Mouse (Mus musculus) G1E (cell line): Measurements from ENCODE around the gene Zfp638. TPM values are rescaled to one million over a fixed set of nuclear protein-coding genes. Genes with fewer than 3 reads are reported as not detected.

ENCODE experiments used
- ATAC-seq: 2 replicates; pipeline ENCODE4 v1.8.0; 2016; ENCODE audit warnings: mild to moderate bottlenecking; ENCODE audit not compliant: insufficient number of reproducible peaks, poor library complexity, low FRiP score, severe bottlenecking; ENCODE audit errors: extremely low read depth
- DNase-seq: peaks from one replicate; pipeline ENCODE4 v3.0.0; 2012; ENCODE audit warnings: low spot score
- H3K27me3 ChIP-seq: 2 replicates; pipeline ENCODE4 v1.6.1; 2012; ENCODE audit warnings: mild to moderate bottlenecking, low read length, inconsistent platforms; ENCODE audit not compliant: insufficient read depth
- H3K36me3 ChIP-seq: replicated peaks from 2 replicates; pipeline ENCODE3; 2012; ENCODE audit warnings: mild to moderate bottlenecking, inconsistent platforms
- H3K4me1 ChIP-seq: 2 replicates; pipeline ENCODE4 v1.6.1; 2012; ENCODE audit warnings: low read depth, low read length, inconsistent platforms, mixed read lengths; ENCODE audit not compliant: insufficient read depth
- H3K4me3 ChIP-seq: 2 replicates; pipeline ENCODE4 v1.5.1; 2012; ENCODE audit warnings: low read depth, mild to moderate bottlenecking, inconsistent platforms, low read length, moderate library complexity, mixed read lengths
- H3K9me3 ChIP-seq: replicated peaks from 2 replicates; pipeline ENCODE4 v1.6.1; 2012; ENCODE audit warnings: inconsistent platforms
- CTCF ChIP-seq: IDR thresholded peaks from 2 replicates; pipeline ENCODE4 v1.5.1; 2012; ENCODE audit warnings: low read depth, low read length, inconsistent platforms, mixed read lengths
- GATA1 ChIP-seq: IDR thresholded peaks from 2 replicates; pipeline ENCODE4 v1.6.1; 2012; ENCODE audit warnings: borderline replicate concordance, low read length, inconsistent platforms, mixed read lengths
- GATA2 ChIP-seq: IDR thresholded peaks from 2 replicates; pipeline ENCODE4 v1.6.1; 2012; ENCODE audit warnings: low read depth, low read length, inconsistent platforms, borderline replicate concordance
- POLR2AphosphoS5 ChIP-seq: IDR thresholded peaks from 2 replicates; pipeline ENCODE4 v1.6.1; 2012; ENCODE audit warnings: low read depth, low read length, inconsistent platforms; ENCODE audit not compliant: insufficient replicate concordance
- TAL1 ChIP-seq: conservative IDR thresholded peaks from 2 replicates; pipeline ENCODE4 v1.6.1; 2012; ENCODE audit warnings: low read depth, low read length, inconsistent platforms, mixed read lengths
- polyA plus RNA-seq: library from polyadenylated mRNA; stranded (reverse); fragments of >175 nt; gene quantifications from 2 replicates; pipeline ENCODE4 v1.2.3, GENCODE M21; 2012
- total RNA-seq, 2 experiments: library from RNA; stranded (forward) in 1 of 2; stranded (reverse) in 1 of 2; fragments of 200-1000 nt in 1 of 2; fragments of >200 nt in 1 of 2; fragmentation: Nextera tagmentation in 1 of 2; gene quantifications; 2 replicates each; pipeline ENCODE4 v1.2.3; 2014 to 2017

Gene Zfp638
- total and polyA plus RNA-seq, 3 experiments, result 5.3 to 181 (median 152) TPM

DNA sequence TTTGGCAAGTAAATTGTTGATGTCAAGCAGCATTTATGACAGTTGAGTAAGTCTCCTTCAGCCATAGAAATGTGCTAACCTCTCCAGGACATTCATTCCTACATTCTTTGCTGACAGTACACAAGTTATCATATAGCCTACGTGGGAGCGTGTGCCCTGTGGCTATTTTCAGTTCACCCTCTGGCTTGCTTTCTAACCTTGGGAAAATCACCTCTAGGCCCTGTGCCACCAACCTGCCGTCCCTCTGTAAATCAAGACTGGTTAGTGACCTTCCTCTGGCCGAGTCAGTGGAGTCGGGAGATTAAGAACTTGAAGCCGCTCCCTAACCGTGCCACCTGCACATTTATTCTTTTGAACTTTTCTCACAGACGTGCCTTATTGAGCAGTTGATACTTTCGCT lies 6.9 kb upstream of the Zfp638 start:
- H3K4me1 ChIP-seq, result peaks cover 6% of the 10 kb centered on the region
- H3K36me3 ChIP-seq, result no peaks in the 10 kb centered on the region
- no peak for TF ChIP-seq GATA1
- TF ChIP-seq POLR2AphosphoS5, result no peak
- TF ChIP-seq CTCF, result no peak
- no peak for TF ChIP-seq TAL1
- no peak for TF ChIP-seq GATA2
- H3K27me3 ChIP-seq, result peaks cover 14% of the 10 kb centered on the region; the same call in 1 of the 2 replicates
- no peak overlapping the region for H3K4me3 ChIP-seq
- DNase-seq, result no peak
- no peaks in the 10 kb centered on the region for H3K9me3 ChIP-seq
- ATAC-seq, result no peak

GRCm38 (mm10) chr6:83863538-83863937 lies 3.4 kb upstream of the Zfp638 start:
- TF ChIP-seq GATA1 (no peak), POLR2AphosphoS5 (no peak), TAL1 (no peak), GATA2 (no peak), CTCF (no peak)
- peaks cover 16% of the 10 kb centered on the region for H3K27me3 ChIP-seq
- H3K36me3 ChIP-seq, result no peaks in the 10 kb centered on the region
- DNase-seq (no peak), ATAC-seq (no peak)
- no peaks in the 10 kb centered on the region for H3K9me3 ChIP-seq
- peaks cover 24% of the 10 kb centered on the region for H3K4me1 ChIP-seq
- no peak overlapping the region for H3K4me3 ChIP-seq

DNA sequence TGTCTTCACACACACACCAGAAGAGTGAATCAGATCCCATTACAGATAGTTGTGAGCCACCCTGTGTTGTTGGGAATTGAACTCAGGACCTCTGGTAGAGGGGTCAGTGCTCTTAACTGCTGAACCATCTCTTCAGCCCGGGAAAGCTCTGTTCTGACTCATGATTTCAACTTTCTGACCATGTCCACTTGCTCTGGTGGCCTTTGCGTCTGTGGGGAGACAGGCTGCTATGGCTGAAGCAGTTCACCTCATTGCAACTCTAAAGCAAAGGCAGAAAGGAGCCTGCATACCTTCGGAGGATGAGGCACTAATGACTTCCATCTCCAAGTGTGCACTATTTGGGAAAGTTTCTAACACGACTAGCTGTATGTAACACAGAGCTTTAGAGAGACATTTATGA lies 486 bp upstream of the Zfp638 start:
- Histone ChIP-seq H3K27me3 (peaks cover 11% of the 10 kb centered on the region), H3K4me3 (no peak overlapping the region), H3K9me3 (no peaks in the 10 kb centered on the region), H3K4me1 (peaks cover 24% of the 10 kb centered on the region), H3K36me3 (no peaks in the 10 kb centered on the region)
- ATAC-seq (no peak), DNase-seq (no peak)
- TF ChIP-seq POLR2AphosphoS5 (no peak), GATA2 (no peak), TAL1 (no peak), CTCF (no peak), GATA1 (no peak)

DNA sequence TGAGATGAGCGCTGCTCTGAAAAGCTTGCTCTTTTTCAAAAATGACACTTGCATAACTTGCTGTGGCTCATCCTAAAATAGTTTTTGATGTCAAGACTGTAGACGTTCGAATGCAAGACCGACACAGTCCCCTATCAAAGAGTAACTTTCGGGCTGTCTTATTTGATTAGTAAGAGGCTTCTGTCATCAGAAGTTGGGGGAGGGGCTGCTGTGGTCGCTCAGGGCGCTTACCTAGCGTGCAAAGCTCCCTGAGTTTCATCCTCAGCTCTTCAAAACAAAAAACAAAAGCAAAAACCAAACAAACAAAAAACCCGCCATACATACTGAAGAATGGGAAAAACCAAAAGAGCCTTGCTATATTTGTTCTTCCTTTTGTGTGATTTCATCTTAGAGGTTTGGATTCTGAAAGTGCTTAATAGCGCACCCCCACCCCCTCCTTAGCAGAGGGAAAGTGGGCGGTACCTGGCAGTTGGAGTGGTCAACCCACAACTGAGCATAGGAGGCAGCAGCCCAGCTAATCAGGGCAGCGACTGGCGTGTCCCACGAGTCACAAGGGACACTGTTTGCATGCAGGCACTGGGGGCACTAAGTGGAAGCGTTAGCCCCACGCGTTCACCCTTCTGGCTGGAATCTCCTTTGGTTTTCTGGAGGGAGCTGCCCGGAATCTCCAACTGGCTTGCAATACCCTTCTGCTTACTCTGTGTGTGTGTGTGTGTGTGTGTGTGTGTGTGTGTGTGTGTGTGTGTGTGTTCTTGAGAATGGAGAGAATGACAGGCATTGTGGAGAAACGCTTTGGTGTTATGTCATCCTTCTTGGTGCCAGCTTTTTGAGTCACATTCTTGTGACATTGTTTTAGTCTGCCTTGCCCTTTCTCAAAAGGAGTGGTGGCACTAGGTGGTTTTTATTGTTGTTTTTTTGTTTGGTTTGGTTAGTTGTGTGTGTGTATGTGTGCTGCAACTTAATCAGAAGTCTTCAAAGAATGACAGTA lies 983 bp downstream of the Zfp638 start:
- TF ChIP-seq POLR2AphosphoS5 (no peak), GATA2 (no peak), GATA1 (no peak), CTCF (no peak), TAL1 (no peak)
- peak overlapping the region; percentile 72 for H3K4me3 ChIP-seq
- H3K4me1 ChIP-seq, result peaks cover 24% of the 10 kb centered on the region
- DNase-seq (peak; percentile 6), ATAC-seq (peak; percentile 42; the same call in 1 of the 2 replicates)
- H3K27me3 ChIP-seq, result peaks cover 11% of the 10 kb centered on the region
- no peaks in the 10 kb centered on the region for H3K36me3 ChIP-seq
- no peaks in the 10 kb centered on the region for H3K9me3 ChIP-seq

DNA sequence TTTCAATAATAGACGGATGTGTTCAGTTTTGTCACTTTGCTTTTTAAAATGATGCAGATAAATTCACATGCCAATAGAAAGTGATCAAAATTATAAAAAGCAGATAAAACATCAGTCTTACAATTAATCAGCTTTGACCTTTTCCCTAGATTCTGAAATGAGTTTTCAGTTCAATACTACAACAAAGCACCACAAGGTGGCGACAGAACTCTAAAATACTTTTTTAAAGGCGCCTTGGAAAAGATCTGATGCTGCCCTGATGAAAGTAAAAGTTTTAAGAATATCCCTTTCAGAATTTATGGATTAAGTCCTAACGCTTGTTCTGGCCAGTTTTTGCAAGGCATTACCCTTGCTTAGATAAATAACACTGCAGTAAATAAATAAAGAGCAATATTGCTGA lies 12.9 kb downstream of the Zfp638 start:
- Histone ChIP-seq H3K27me3 (peaks cover 6% of the 10 kb centered on the region; the same call in 1 of the 2 replicates), H3K4me3 (no peak overlapping the region), H3K9me3 (no peaks in the 10 kb centered on the region), H3K4me1 (no peaks in the 10 kb centered on the region), H3K36me3 (no peaks in the 10 kb centered on the region)
- DNase-seq (peak; percentile 4), ATAC-seq (no peak)
- TF ChIP-seq CTCF (no peak), GATA1 (no peak), TAL1 (no peak), POLR2AphosphoS5 (no peak), GATA2 (no peak)

- Histone ChIP-seq H3K27me3 (peaks cover 4% of the 10 kb centered on the region; the same call in 1 of the 2 replicates), H3K36me3 (no peaks in the 10 kb centered on the region), H3K4me3 (no peak overlapping the region), H3K4me1 (no peaks in the 10 kb centered on the region), H3K9me3 (no peaks in the 10 kb centered on the region)
- no peak for ATAC-seq
- no peak for DNase-seq
- TF ChIP-seq TAL1 (no peak), CTCF (no peak)
Measured at GRCm38 (mm10) chr6:83886789-83887188, 19.9 kb downstream of the Zfp638 start.
